8 mouse cellular contexts compared by ENCODE assay signal in the genomic region with DNA sequence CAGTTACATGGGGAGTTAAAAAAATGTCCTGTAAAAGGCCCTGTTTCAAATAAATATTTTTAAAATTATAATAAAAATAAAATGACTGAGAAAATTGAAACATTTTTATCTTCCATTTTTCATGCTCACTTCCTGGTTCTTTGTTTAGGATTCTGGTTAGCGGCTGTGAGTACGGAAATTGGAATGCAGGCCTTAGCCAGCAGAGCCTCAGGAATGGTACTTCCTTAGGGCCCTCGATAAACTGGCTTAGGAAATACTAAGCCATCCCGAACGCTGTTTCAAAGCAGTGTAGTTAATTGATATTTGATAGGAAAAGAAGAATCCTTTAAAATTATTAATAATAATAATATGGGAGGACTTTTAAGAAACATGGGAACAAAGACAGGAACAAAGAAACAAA. TPM values are rescaled to one million over a fixed set of nuclear protein-coding genes. Genes with fewer than 3 reads are reported as not detected.
DNase-seq lines count a peak whose midpoint lies in the region; ATAC-seq and TF ChIP-seq lines count a peak whose summit lies in the region.

No protein-coding gene starts in this region.

- peak overlapping the region; percentile 40 for H3K4me3 ChIP-seq in lung, embryonic 14.5 days (ENCODE audit: low read depth, low read length)
- H3K4me3 ChIP-seq in embryonic facial prominence, embryonic 15.5 days (replicated peaks), result peak overlapping the region; percentile 41
- peak overlapping the region; percentile 52 for H3K4me3 ChIP-seq in limb, embryonic 10.5 days
- H3K4me3 ChIP-seq in olfactory bulb, adult 2 months (ENCODE audit: insufficient read depth, low read depth, low read length), result no peak overlapping the region

- H3K4me2 ChIP-seq in lung, embryonic 14.5 days, result peak overlapping the region; percentile 69
- peak overlapping the region; percentile 55 for H3K4me2 ChIP-seq in embryonic facial prominence, embryonic 15.5 days (replicated peaks)

- H3K27ac ChIP-seq in lung, embryonic 14.5 days (ENCODE audit: low read depth), result peak overlapping the region; percentile 91
- H3K27ac ChIP-seq in embryonic facial prominence, embryonic 15.5 days (replicated peaks), result peak overlapping the region; percentile 89
- peak overlapping the region; percentile 93 for H3K27ac ChIP-seq in limb, embryonic 10.5 days
- peak overlapping the region; percentile 99 for H3K27ac ChIP-seq in olfactory bulb, adult 2 months (ENCODE audit: insufficient read depth, low read depth, low read length)

- TF ChIP-seq CTCF in lung, embryonic 14.5 days (IDR thresholded peaks at IDR 0.05; ENCODE audit: low read depth), result no peak
- TF ChIP-seq CTCF in olfactory bulb, adult 2 months (IDR thresholded peaks at IDR 0.05; ENCODE audit: insufficient read depth, low read depth, low read length), result no peak

- 0 out of 2 replicates have a peak, but pooled peaks have one; percentile 63 for ATAC-seq in lung, embryonic 14.5 days (ENCODE audit: insufficient read depth)
- ATAC-seq in embryonic facial prominence, embryonic 15.5 days (ENCODE audit: insufficient number of reproducible peaks, low FRiP score, low TSS enrichment, low read depth), result no peak

- no peak for TF ChIP-seq POLR2A in olfactory bulb, adult 2 months (IDR thresholded peaks at IDR 0.05; ENCODE audit: insufficient read depth, low read depth, low read length)

- H3K4me1 ChIP-seq in lung, embryonic 14.5 days (ENCODE audit: insufficient read depth), result no peaks in the 10 kb centered on the region
- peaks cover 9% of the 10 kb centered on the region; the same call in 1 of the 2 replicates for H3K4me1 ChIP-seq in embryonic facial prominence, embryonic 15.5 days
- H3K4me1 ChIP-seq in limb, embryonic 10.5 days, result peaks cover 19% of the 10 kb centered on the region
- peaks cover 3% of the 10 kb centered on the region; the same call in 1 of the 2 replicates for H3K4me1 ChIP-seq in olfactory bulb, adult 2 months (ENCODE audit: control insufficient read depth, insufficient read depth, low read length)

- peak overlapping the region; percentile 77 for H3K9ac ChIP-seq in lung, embryonic 14.5 days
- no peak overlapping the region for H3K9ac ChIP-seq in embryonic facial prominence, embryonic 15.5 days

- H3K27me3 ChIP-seq in lung, embryonic 14.5 days (ENCODE audit: insufficient read depth, low read length), result no peaks in the 10 kb centered on the region
- H3K27me3 ChIP-seq in embryonic facial prominence, embryonic 15.5 days, result no peaks in the 10 kb centered on the region
- H3K27me3 ChIP-seq in limb, embryonic 10.5 days (ENCODE audit: low read depth, poor library complexity, severe bottlenecking), result no peaks in the 10 kb centered on the region

- DNase-seq in lung, embryonic 14.5 days, result peak; percentile 73
- DNase-seq in lung, postnatal 14 days, result no peak
- no peak for DNase-seq in limb, embryonic 10.5 days (ENCODE audit: low spot score)
- no peak for DNase-seq in thymus, postnatal 10 days (ENCODE audit: low spot score in 2 of 2)
- no peak for DNase-seq in layer of hippocampus, adult 9-11 months
- no peak for DNase-seq in adrenal gland, postnatal 25 days

- no peaks in the 10 kb centered on the region for H3K36me3 ChIP-seq in lung, embryonic 14.5 days (ENCODE audit: insufficient read depth)
- H3K36me3 ChIP-seq in embryonic facial prominence, embryonic 15.5 days, result no peaks in the 10 kb centered on the region
- no peaks in the 10 kb centered on the region for H3K36me3 ChIP-seq in limb, embryonic 10.5 days

- 4% methylated on average over 5 of the region's 5 CpGs for WGBS in lung, embryonic 14.5 days
- 3% methylated on average over 5 of the region's 5 CpGs for WGBS in embryonic facial prominence, embryonic 15.5 days
- WGBS in limb, embryonic 10.5 days, result 29% methylated on average over 5 of the region's 5 CpGs
- WGBS in olfactory bulb, adult 2 months, result 18% methylated on average over 5 of the region's 5 CpGs

- no peaks in the 10 kb centered on the region for H3K9me3 ChIP-seq in lung, embryonic 14.5 days (ENCODE audit: low read depth, low read length)
- no peaks in the 10 kb centered on the region for H3K9me3 ChIP-seq in embryonic facial prominence, embryonic 15.5 days (replicated peaks)
- no peaks in the 10 kb centered on the region for H3K9me3 ChIP-seq in limb, embryonic 10.5 days (replicated peaks)

RNA-seq across cellular contexts. Expression of a gene that starts 53.4 kb away (rescaled TPM):
- polyA plus RNA-seq in lung, embryonic 14.5 days (2014; fragmentation: Nextera tagmentation; extraction: Ambion mirVana), result 2.8 and 3.1 TPM in 2 replicates
- 6.5 and 9.4 TPM in 2 replicates for polyA plus RNA-seq in embryonic facial prominence, embryonic 15.5 days (2015; fragmentation: Nextera tagmentation; extraction: Ambion mirVana)
- polyA plus RNA-seq in limb, embryonic 10.5 days (2016; fragmentation: Nextera tagmentation; extraction: Ambion mirVana), result 0.39 and 0.56 TPM in 2 replicates
- polyA plus RNA-seq in olfactory bulb, adult 2 months (2012; ENCODE audit: insufficient read depth, insufficient read length, low replicate concordance, missing spikeins), result not detected in 2 replicates
- total RNA-seq in adrenal gland, postnatal 25 days (2021), result 0.48 TPM in 1 of 2 replicates, not detected in the other
